ENCODE assay signal across 9 mouse cellular contexts in genomic region chr8:70118726-70119700, GRCm38 (mm10). TPM values are rescaled to one million over a fixed set of nuclear protein-coding genes. Genes with fewer than 3 reads are reported as not detected.
DNase-seq lines count a peak whose midpoint lies in the region; ATAC-seq and TF ChIP-seq lines count a peak whose summit lies in the region.
"Had no signal": no experiment of that assay in that cellular context is flagged by ENCODE, and none has a peak within 500 bp of the region (broad histone marks: within the 10 kb centered on the region; RNA-seq: fewer than 3 reads in every experiment).

No protein-coding gene starts in this region.

- peak; percentile 28; the same call in 1 of the 2 replicates for ATAC-seq in embryonic facial prominence, embryonic 14.5 days (ENCODE audit: low read depth)
- ATAC-seq in midbrain, postnatal 0 days (ENCODE audit: low FRiP score), result peak; percentile 87
- ATAC-seq in liver, embryonic 12.5 days, result no peak

- WGBS in embryonic facial prominence, embryonic 14.5 days, result 10% methylated on average over 17 of the region's 17 CpGs
- WGBS in midbrain, postnatal 0 days, result 1% methylated on average over 17 of the region's 17 CpGs
- WGBS in liver, embryonic 12.5 days (ENCODE audit: insufficient replicate concordance), result 18% methylated on average over 17 of the region's 17 CpGs

- peaks cover 64% of the 10 kb centered on the region for H3K27me3 ChIP-seq in embryonic facial prominence, embryonic 14.5 days (replicated peaks; ENCODE audit: control insufficient read depth, insufficient read depth, low read length)
- no peaks in the 10 kb centered on the region for H3K27me3 ChIP-seq in midbrain, postnatal 0 days (ENCODE audit: insufficient read depth, low read length)
- peaks cover 98% of the 10 kb centered on the region for H3K27me3 ChIP-seq in liver, embryonic 12.5 days (replicated peaks)

- no peaks in the 10 kb centered on the region for H3K9me3 ChIP-seq in embryonic facial prominence, embryonic 14.5 days (ENCODE audit: control insufficient read depth, low read length)
- no peaks in the 10 kb centered on the region for H3K9me3 ChIP-seq in midbrain, postnatal 0 days (ENCODE audit: low read length)
- no peaks in the 10 kb centered on the region for H3K9me3 ChIP-seq in liver, embryonic 12.5 days (replicated peaks)

- DNase-seq in ES-CJ7 (ENCODE audit: low read depth, low spot score), result peak; percentile 84
- no peak for DNase-seq in embryonic facial prominence, embryonic 14.5 days (ENCODE audit: low spot score)
- peak; percentile 56 to 79 for DNase-seq in layer of hippocampus, adult 2 months (ENCODE audit: low spot score in 2 of 2)
- DNase-seq in midbrain, postnatal 0 days (ENCODE audit: low spot score), result peak; percentile 88
- DNase-seq in kidney, postnatal 14 days, result no peak
- no peak for DNase-seq in heart, postnatal 14 days
- no peak for DNase-seq in lung, adult 18-20 months
- DNase-seq: lung, postnatal 10 days had no signal

- H3K4me3 ChIP-seq in embryonic facial prominence, embryonic 14.5 days (ENCODE audit: low read depth, low read length), result no peak overlapping the region; the same call in 1 of the 2 replicates
- peak overlapping the region; percentile 71 for H3K4me3 ChIP-seq in layer of hippocampus, adult 2 months
- H3K4me3 ChIP-seq in midbrain, postnatal 0 days (ENCODE audit: low read depth, low read length), result peak overlapping the region; percentile 61
- no peak overlapping the region for H3K4me3 ChIP-seq in liver, embryonic 12.5 days

- no peak overlapping the region for H3K27ac ChIP-seq in embryonic facial prominence, embryonic 14.5 days (replicated peaks; ENCODE audit: low read depth, low read length)
- peak overlapping the region; percentile 92 for H3K27ac ChIP-seq in layer of hippocampus, adult 2 months
- peak overlapping the region; percentile 96 for H3K27ac ChIP-seq in midbrain, postnatal 0 days (ENCODE audit: low read depth, low read length)
- no peak overlapping the region for H3K27ac ChIP-seq in liver, embryonic 12.5 days

- H3K36me3 ChIP-seq in embryonic facial prominence, embryonic 14.5 days (ENCODE audit: control insufficient read depth, insufficient read depth, low read length), result no peaks in the 10 kb centered on the region
- H3K36me3 ChIP-seq in midbrain, postnatal 0 days (ENCODE audit: insufficient read depth, low read length), result peaks cover 6% of the 10 kb centered on the region; the same call in 1 of the 2 replicates
- H3K36me3 ChIP-seq in liver, embryonic 12.5 days, result no peaks in the 10 kb centered on the region

- H3K4me2 ChIP-seq in embryonic facial prominence, embryonic 14.5 days (ENCODE audit: low read depth, low read length), result peak overlapping the region; percentile 6; the same call in 1 of the 2 replicates
- H3K4me2 ChIP-seq in midbrain, postnatal 0 days (ENCODE audit: low read depth, low read length, poor library complexity, severe bottlenecking), result peak overlapping the region; percentile 86
- no peak overlapping the region for H3K4me2 ChIP-seq in liver, embryonic 12.5 days

- intact Hi-C loops in heart, postnatal 14 days (cut with DNase I), result loop anchor here (2.0 kb wide), 1 partner anchor 20 kb away; no protein-coding TSS in a partner anchor

- no peaks in the 10 kb centered on the region for H3K4me1 ChIP-seq in embryonic facial prominence, embryonic 14.5 days (ENCODE audit: control insufficient read depth, insufficient read depth, low read length)
- peaks cover 7% of the 10 kb centered on the region; the same call in 1 of the 2 replicates for H3K4me1 ChIP-seq in midbrain, postnatal 0 days (ENCODE audit: insufficient read depth, low read length)
- H3K4me1 ChIP-seq in liver, embryonic 12.5 days, result 0 out of 2 replicates have a peak, but pooled peaks cover 4% of the 10 kb centered on the region

- H3K9ac ChIP-seq in embryonic facial prominence, embryonic 14.5 days (ENCODE audit: low read depth, low read length), result no peak overlapping the region
- H3K9ac ChIP-seq in midbrain, postnatal 0 days (replicated peaks; ENCODE audit: low read length, poor library complexity, severe bottlenecking), result peak overlapping the region; percentile 87
- no peak overlapping the region for H3K9ac ChIP-seq in liver, embryonic 12.5 days

- TF ChIP-seq CTCF in layer of hippocampus, adult 2 months (conservative IDR thresholded peaks at IDR 0.05), result peak; percentile 55
- peak; percentile 58 for TF ChIP-seq CTCF in midbrain, postnatal 0 days (IDR thresholded peaks at IDR 0.05)

RNA-seq across cellular contexts. Expression of gene Ncan, which starts 1.7 kb away (rescaled TPM):
- 1.1 and 1.2 TPM in 2 replicates for polyA plus RNA-seq in embryonic facial prominence, embryonic 14.5 days (2014; fragmentation: Nextera tagmentation; extraction: Ambion mirVana)
- total RNA-seq in layer of hippocampus, adult 2 months (2021), result 100 to 1,000 TPM; 146 to 158 TPM
- 440 and 447 TPM in 2 replicates for total RNA-seq in midbrain, postnatal 0 days (2014; rRNA removed)
- 202 and 210 TPM in 2 replicates for polyA plus RNA-seq in midbrain, postnatal 0 days (2015; fragmentation: Nextera tagmentation; extraction: Ambion mirVana)
- total RNA-seq in heart, postnatal 14 days (2021), result under 1 TPM; 0.02 to 0.07 TPM
- polyA plus RNA-seq in liver, embryonic 12.5 days (2016; fragmentation: Nextera tagmentation; extraction: Ambion mirVana), result not detected in 2 replicates

RNA-seq across cellular contexts. Expression of gene Nr2c2ap, which starts 12.1 kb away (rescaled TPM):
- polyA plus RNA-seq in embryonic facial prominence, embryonic 14.5 days (2014; fragmentation: Nextera tagmentation; extraction: Ambion mirVana), result 18.7 and 20.4 TPM in 2 replicates
- total RNA-seq in layer of hippocampus, adult 2 months (2021), result 10 to 100 TPM; 29.2 to 32.8 TPM
- total RNA-seq in midbrain, postnatal 0 days (2014; rRNA removed), result 5.4 and 7.7 TPM in 2 replicates
- 42.1 and 44.1 TPM in 2 replicates for polyA plus RNA-seq in midbrain, postnatal 0 days (2015; fragmentation: Nextera tagmentation; extraction: Ambion mirVana)
- total RNA-seq in heart, postnatal 14 days (2021), result 1 to 10 TPM; 7.4 to 7.9 TPM
- polyA plus RNA-seq in liver, embryonic 12.5 days (2016; fragmentation: Nextera tagmentation; extraction: Ambion mirVana), result 30.9 and 33.0 TPM in 2 replicates

RNA-seq across cellular contexts. Expression of gene Rfxank, which starts 19.9 kb away (rescaled TPM):
- 13.0 and 17.1 TPM in 2 replicates for polyA plus RNA-seq in embryonic facial prominence, embryonic 14.5 days (2014; fragmentation: Nextera tagmentation; extraction: Ambion mirVana)
- total RNA-seq in layer of hippocampus, adult 2 months (2021), result 10 to 100 TPM; 14.2 to 15.7 TPM
- total RNA-seq in midbrain, postnatal 0 days (2014; rRNA removed), result 9.8 and 12.3 TPM in 2 replicates
- 7.4 and 9.3 TPM in 2 replicates for polyA plus RNA-seq in midbrain, postnatal 0 days (2015; fragmentation: Nextera tagmentation; extraction: Ambion mirVana)
- total RNA-seq in heart, postnatal 14 days (2021), result 10 to 100 TPM; 17.7 to 20.1 TPM
- 9.6 and 9.8 TPM in 2 replicates for polyA plus RNA-seq in liver, embryonic 12.5 days (2016; fragmentation: Nextera tagmentation; extraction: Ambion mirVana)

RNA-seq across cellular contexts. Expression of gene Borcs8, which starts 20.3 kb away (rescaled TPM):
- 45.1 and 54.0 TPM in 2 replicates for polyA plus RNA-seq in embryonic facial prominence, embryonic 14.5 days (2014; fragmentation: Nextera tagmentation; extraction: Ambion mirVana)
- 10 to 100 TPM; 50.2 to 50.8 TPM for total RNA-seq in layer of hippocampus, adult 2 months (2021)
- 91.1 and 98.3 TPM in 2 replicates for total RNA-seq in midbrain, postnatal 0 days (2014; rRNA removed)
- 49.8 and 58.6 TPM in 2 replicates for polyA plus RNA-seq in midbrain, postnatal 0 days (2015; fragmentation: Nextera tagmentation; extraction: Ambion mirVana)
- total RNA-seq in heart, postnatal 14 days (2021), result 10 to 100 TPM; 25.8 to 31.3 TPM
- polyA plus RNA-seq in liver, embryonic 12.5 days (2016; fragmentation: Nextera tagmentation; extraction: Ambion mirVana), result 25.1 and 28.8 TPM in 2 replicates

RNA-seq across cellular contexts. Expression of gene Mef2b, which starts 20.5 kb away (rescaled TPM):
- polyA plus RNA-seq in embryonic facial prominence, embryonic 14.5 days (2014; fragmentation: Nextera tagmentation; extraction: Ambion mirVana), result 4.9 and 5.1 TPM in 2 replicates
- under 1 TPM; 0.37 to 0.41 TPM for total RNA-seq in layer of hippocampus, adult 2 months (2021)
- total RNA-seq in midbrain, postnatal 0 days (2014; rRNA removed), result 0.55 and 1.1 TPM in 2 replicates
- 1.5 TPM in 2 replicates for polyA plus RNA-seq in midbrain, postnatal 0 days (2015; fragmentation: Nextera tagmentation; extraction: Ambion mirVana)
- under 1 TPM in 1 of 2 experiments, not detected in 1; 0.37 TPM for total RNA-seq in heart, postnatal 14 days (2021)
- polyA plus RNA-seq in liver, embryonic 12.5 days (2016; fragmentation: Nextera tagmentation; extraction: Ambion mirVana), result 0.23 and 0.36 TPM in 2 replicates

Comparison
In these comparisons a context has a peak if more than half of its experiments do, and no peak if none do; other contexts are left out.
1. DNase-seq: peak in ES-CJ7 (single experiment), layer of hippocampus, adult 2 months (2 of 2) and midbrain, postnatal 0 days (single experiment); none in embryonic facial prominence, embryonic 14.5 days (single experiment), kidney, postnatal 14 days (single experiment), heart, postnatal 14 days (0 of 2) and lung, adult 18-20 months (0 of 2).
2. H3K27ac ChIP-seq: peak in layer of hippocampus, adult 2 months (single experiment) and midbrain, postnatal 0 days (single experiment); none in embryonic facial prominence, embryonic 14.5 days (single experiment) and liver, embryonic 12.5 days (single experiment).
3. H3K4me3 ChIP-seq: peak in layer of hippocampus, adult 2 months (single experiment) and midbrain, postnatal 0 days (single experiment); none in embryonic facial prominence, embryonic 14.5 days (single experiment) and liver, embryonic 12.5 days (single experiment).
4. RNA of gene Ncan, which starts 1.7 kb away (total RNA-seq): 440 to 447 TPM in midbrain, postnatal 0 days and 146 to 158 TPM in layer of hippocampus, adult 2 months; 0.02 to 0.07 TPM in heart, postnatal 14 days; every median in the first group is over 100 times any median in the second.